Mouse (Mus musculus) lung, adult 10 weeks (tissue): ENCODE results near the gene Traf4. TPM values are rescaled to one million over a fixed set of nuclear protein-coding genes. Genes with fewer than 3 reads are reported as not detected.

Source experiments
- polyA plus RNA-seq: library from polyadenylated mRNA; stranded (reverse); fragments of 350-450 nt; fragmentation: Illumina TruSeq; extraction: RNeasy Lipid Tissue Mini Kit (QIAGEN cat#74804); gene quantifications from one replicate; pipeline ENCODE4 v1.2.3, GENCODE M21; 2014; ENCODE audit warnings: low read depth, low replicate concordance; ENCODE audit not compliant: insufficient read depth

The Traf4 gene
- 10.4 TPM for polyA plus RNA-seq

DNA sequence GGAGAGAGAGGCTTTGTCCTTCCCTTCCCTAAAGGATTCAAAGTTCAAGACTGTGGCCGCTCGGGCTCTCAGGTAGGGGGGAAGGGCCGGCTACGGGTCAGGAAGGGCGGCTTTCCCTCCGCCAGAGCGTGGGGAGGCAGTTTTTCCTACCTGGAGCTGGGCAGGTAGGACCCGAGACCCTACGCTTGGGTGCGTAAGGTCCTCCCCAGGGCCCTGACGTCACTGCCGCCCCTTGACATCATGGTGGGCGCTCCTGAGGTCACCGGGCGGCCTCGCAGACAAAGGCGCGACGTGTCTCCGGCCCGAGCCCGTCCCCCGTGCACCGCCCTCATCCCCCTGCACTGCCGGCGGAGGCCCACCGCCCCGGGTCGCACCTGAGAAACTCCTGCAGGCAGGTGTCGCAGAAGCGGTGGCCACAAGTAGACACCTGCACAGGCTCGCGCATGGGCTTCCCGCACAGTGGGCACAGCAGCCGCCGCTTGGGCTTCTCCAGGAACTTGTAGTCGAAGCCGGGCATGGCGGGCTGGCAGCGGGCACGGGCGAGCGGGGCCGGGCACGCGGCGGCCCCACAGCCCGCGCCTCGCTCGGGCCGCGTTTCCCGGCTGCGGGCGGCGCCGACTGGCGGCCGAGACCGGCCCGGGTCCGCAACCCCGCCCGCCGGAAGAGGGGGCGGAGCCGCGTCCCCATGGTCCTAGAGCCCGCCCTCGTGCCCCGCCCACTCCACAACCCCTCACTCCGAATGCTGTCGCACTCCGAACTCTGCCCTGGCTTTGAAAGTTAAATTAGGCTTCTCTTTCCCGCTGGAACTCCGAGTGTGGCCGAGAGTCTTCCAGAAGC lies at the start of gene Traf4:
Traf4 (minus strand) TSS at position 666 of the 837 bp plus-strand sequence.

DNA sequence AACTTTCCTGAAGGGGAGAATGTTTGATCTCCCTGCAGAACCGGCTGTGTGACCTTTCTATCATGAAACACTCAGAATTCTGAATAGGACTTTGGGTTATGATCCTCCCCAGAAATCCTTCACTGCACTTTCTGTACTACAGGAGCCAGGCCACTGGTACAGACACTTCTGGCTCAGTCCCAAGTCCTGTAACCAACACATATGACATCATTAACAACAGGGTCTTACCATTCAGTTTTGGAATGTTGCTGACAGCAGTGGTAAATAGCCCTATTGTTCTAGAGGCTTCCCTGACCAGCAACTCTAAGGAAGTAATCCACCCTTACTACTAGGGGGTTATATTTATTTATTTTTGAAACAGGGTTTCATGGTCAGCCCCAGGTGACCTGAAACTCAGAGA lies 27.7 kb upstream of the Traf4 start, which contains the start of gene Proca1:
Proca1 (plus strand) TSS at position 280 of the 400 bp plus-strand sequence.

DNA sequence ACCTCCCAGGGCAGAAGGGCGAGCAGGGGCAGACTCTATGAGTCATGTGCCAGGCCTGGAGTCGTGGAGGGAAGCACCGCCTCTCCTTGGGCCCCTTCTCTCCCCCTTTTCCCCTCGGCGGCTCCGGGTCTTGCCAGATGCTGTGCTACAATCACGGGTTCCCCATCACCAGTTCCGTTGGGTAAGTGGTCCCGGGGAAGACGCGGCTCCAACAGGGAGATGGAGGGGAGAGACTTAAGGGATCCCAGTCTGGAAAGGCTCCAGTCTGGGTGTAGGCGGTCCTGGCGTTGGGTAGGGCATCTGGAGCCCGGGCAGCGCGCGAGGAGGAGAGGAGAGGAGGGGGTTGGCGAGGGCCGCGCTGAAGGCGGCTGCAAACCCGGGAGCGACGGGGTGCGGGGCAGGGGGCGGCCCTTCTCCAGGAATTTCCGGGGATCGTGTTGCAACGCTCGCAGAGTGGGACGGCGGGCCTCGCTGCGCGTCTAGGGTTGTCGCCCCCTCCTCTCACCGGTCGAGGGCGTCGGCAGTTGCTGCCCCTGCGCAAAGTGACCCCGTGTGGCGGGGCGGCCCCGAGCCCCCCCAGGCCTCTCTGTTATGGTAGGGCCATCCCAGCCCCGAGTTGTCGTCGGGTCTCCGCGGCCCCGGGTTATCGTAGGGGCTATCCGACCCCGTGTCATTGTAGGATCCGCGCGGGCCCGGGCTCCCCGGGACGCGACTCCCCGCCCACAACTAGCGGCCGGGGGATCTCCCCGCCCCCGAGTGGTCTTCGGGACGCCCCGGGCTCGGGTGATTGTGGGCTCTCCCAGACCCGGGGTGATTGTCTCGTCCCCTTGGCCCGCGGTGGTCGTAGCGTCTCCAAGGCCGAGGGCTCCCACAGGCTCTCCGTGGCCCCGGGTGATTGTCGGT lies 23.2 kb upstream of the Traf4 start, which contains the start of gene Rab34:
Rab34 (plus strand) TSS at position 100 of the 903 bp plus-strand sequence.

DNA sequence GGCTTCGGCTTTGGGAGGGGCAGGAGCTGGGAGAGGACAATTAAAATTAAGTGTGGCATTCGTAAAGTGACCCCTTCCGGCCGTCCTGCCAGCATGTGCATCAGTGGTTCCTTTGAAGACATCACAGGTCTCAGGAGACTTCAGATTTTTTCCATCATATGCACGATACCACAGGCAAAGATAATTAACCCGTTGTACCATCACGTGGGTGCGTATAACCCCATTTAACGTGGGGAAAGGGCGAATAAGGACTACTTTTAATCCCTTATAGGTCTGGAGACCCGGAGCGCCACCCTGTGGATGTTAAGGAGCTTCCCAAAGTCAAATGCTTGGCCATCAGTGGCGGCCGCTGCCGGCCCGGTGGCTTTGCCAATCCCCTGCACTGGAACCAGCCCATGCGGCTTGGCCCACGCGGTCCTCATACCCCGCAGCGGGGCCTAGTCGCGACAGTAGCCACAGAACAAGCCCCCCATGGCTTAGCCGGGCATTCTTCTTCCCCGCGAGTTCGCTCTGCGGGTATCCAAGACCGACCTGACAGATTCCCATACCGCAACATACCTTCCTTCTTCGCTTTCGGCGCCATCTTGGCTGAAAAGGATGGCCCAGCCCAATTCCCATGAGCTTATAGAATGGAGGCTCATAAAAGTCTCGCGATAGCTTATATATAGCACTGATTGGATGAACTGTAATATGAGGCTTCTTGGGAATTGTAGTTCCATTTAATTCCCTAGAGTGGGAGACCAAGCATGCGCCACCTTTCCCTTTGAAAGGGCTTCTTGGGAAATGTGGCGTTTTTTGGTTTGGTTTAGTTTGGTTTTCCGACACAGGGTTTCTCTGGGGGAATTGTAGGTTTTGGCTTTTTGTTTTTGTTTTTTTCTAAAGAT lies 17.8 kb upstream of the Traf4 start, which contains the start of gene Rpl23a:
Rpl23a (minus strand) TSS at position 624 of the 884 bp plus-strand sequence.

DNA sequence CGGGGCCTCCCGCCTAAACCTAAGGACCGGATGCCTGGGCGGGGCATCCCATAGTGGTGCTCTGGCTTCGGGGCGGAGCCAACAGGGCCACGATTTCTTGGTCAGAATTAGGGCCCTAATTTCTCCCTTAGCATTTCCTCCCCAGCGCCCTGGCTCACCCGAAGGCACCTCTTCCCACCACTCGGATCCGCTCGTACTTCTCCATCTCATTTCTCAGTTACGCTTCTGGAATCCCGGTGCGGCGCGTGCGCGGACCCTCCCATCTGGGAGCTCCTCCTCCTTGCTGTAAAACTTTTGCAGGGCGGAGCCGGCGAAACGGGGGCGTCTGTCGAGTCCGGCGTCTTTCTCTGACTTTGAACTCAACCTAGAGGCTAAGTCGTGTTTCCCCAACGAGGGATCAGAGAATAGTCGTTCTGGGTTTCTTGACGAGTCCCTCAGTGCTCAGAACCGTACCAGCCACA lies 11.0 kb upstream of the Traf4 start, which contains the start of the genes Nek8 and Tlcd1:
Nek8 (minus strand) TSS at position 274 of the 461 bp plus-strand sequence.
Tlcd1 (plus strand) TSS at position 310 of the 461 bp plus-strand sequence.

Other genes with a start within 250 kb of the Traf4 start
- not detected for gene Sez6, start 234.8 kb downstream of the Traf4 start, polyA plus RNA-seq
- gene Phf12, start 182.8 kb downstream of the Traf4 start, polyA plus RNA-seq, result 15.7 TPM
- 8.8 TPM for gene Dhrs13, start 133.3 kb downstream of the Traf4 start, polyA plus RNA-seq
- 43.6 TPM for gene Flot2, start 127.7 kb downstream of the Traf4 start, polyA plus RNA-seq
- 11.6 TPM for gene Eral1, start 85.2 kb downstream of the Traf4 start, polyA plus RNA-seq
- gene Fam222b, start 70.9 kb downstream of the Traf4 start, polyA plus RNA-seq, result 5.8 TPM
- gene Nek8, start 11.1 kb upstream of the Traf4 start, polyA plus RNA-seq, result 6.4 TPM
- 10.2 TPM for gene Tlcd1, start 11.1 kb upstream of the Traf4 start, polyA plus RNA-seq
- 2,050 TPM for gene Rpl23a, start 18.0 kb upstream of the Traf4 start, polyA plus RNA-seq
- gene Rab34, start 22.8 kb upstream of the Traf4 start, polyA plus RNA-seq, result 29.1 TPM
- 6.4 TPM for gene Proca1, start 27.8 kb upstream of the Traf4 start, polyA plus RNA-seq
- 85.1 TPM for gene Sdf2, start 80.2 kb upstream of the Traf4 start, polyA plus RNA-seq
- 17.9 TPM for gene Supt6, start 80.4 kb upstream of the Traf4 start, polyA plus RNA-seq
- gene 2610507B11Rik, start 96.2 kb upstream of the Traf4 start, polyA plus RNA-seq, result 32.5 TPM
- not detected for gene BC030499, start 125.3 kb upstream of the Traf4 start, polyA plus RNA-seq
- gene Spag5, start 135.9 kb upstream of the Traf4 start, polyA plus RNA-seq, result 0.42 TPM
- gene Aldoc, start 157.4 kb upstream of the Traf4 start, polyA plus RNA-seq, result 6.4 TPM
- gene Pigs, start 162.8 kb upstream of the Traf4 start, polyA plus RNA-seq, result 24.9 TPM
- 40.3 TPM for gene Unc119, start 177.9 kb upstream of the Traf4 start, polyA plus RNA-seq
- not detected for gene Foxn1, start 221.0 kb upstream of the Traf4 start, polyA plus RNA-seq